Mouse (Mus musculus): Measurements from ENCODE around the gene Crip2.

Crip2 gene

GRCm38 (mm10) chr12:113184945-113185344, 44.9 kb downstream of the Crip2 start:
- DNase-seq (ENCODE audit: low spot score in 2 of 2): no peak

- DNase-seq (ENCODE audit: low spot score in 2 of 2): peak; percentile 65 to 67
Measured at GRCm38 (mm10) chr12:113185442-113186291, 45.6 kb downstream of the Crip2 start, which contains the start of gene Tmem121. Tmem121 (plus strand) TSS chr12:113185930.

DNA sequence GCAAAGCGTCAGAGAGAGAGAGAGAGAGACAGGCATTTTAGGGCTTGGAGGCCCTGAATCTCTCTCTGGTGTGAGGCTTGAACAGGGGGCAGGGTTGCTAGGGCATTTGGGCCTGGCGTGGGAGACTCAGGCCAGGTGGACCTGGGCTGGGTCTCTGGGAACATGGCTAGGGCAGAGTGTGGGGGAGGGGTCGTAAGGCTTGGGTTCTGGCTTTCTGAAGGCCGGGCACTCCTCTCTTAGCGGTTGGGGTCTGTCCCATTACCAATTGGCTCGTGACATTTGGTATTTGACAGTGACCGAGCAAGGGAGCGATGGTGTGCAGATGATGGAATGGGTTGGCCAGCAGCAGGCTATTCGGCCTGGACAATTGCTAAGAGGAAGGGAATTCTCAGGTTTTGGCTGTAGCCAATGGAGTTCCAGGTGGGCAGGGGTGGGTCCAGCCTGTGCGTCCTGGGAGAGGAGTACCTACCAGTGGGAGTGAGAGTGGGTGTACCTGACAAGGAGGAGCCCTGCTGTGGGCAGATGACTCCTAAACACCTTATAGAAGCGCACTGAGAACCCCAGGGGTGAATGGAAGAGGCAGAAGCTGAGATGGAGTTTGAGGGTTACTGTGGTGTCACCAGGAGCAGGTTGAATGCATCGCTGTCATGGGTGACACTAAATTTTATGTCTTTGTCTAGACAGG, 46.4 kb downstream of the Crip2 start:
- no peak for DNase-seq (ENCODE audit: low spot score in 2 of 2)

DNA sequence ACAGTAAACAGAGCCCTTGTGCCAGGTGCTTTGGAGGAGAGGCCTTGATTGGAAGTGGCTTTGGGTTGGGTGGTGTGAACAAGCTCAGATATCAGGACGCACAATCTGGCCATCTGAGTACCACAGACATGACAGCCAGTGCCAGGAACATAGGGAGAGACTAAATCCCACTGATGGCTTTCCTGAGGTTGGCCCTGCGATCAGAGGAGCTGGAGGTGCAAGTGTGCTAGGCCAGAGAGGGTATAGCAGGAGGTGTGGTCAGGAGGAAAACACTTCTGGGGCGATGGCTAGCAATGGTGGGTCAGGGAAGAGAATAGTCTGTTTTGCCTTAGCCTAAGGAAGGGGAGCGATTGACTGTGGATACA, 47.0 kb downstream of the Crip2 start:
- DNase-seq (ENCODE audit: low spot score in 2 of 2): no peak

DNA sequence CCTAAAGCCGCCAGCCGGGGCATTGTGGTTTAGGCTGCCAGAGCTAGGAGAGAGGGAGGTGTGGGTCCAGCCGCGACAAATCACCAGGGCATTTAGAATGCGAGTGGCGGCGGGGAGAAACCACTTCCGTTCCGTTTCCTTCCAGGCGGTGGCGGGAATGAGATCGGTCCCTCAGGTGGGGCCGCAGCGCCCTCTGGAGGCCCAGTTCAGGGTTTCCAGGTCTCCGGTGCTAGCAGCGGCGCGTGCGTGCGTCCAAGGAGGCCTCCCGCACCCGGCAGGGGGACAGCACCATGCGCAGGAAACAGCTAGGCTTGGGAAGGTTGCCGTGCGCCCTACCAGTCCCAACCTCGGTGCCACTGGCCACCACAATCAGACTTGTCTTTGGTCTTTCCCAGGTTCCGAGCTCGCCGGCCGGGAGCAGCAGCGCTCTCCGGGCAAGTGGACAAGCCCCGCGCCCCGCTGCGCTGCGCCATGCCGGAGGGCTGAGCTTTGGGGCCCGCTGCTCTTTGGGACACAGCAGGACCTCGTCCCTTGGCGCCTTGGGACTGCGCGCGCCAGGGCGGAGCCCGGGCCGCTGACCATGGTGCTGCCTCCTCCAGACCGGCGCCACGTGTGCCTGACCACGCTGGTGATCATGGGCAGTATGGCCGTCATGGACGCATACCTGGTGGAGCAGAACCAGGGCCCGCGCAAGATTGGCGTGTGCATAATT, 47.7 kb downstream of the Crip2 start:
- peak; percentile 93 to 96 for DNase-seq (ENCODE audit: low spot score in 2 of 2)

DNA sequence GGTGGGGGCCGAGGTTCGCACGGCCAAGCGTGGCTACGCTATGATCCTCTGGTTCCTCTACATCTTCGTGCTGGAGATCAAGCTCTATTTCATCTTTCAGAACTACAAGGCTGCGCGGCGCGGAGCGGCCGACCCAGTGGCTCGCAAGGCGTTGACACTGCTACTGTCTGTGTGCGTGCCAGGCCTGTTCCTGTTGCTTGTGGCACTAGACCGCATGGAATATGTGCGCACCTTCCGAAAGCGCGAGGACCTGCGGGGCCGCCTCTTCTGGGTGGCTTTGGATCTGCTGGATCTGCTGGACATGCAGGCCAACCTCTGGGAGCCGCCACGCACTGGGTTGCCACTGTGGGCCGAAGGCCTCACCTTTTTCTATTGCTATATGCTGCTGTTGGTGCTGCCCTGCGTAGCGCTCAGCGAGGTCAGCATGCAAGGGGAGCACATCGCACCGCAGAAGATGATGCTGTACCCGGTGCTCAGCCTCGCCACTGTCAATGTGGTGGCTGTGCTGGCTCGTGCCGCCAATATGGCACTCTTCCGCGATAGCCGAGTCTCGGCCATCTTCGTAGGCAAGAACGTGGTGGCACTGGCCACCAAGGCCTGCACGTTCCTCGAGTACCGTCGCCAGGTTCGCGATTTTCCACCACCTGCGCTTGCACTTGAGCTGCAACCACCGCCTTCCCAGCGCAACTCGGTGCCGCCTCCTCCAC, 48.5 kb downstream of the Crip2 start:
- peak in 1 of 2 experiments; percentile 52 for DNase-seq (ENCODE audit: low spot score in 2 of 2)

DNA sequence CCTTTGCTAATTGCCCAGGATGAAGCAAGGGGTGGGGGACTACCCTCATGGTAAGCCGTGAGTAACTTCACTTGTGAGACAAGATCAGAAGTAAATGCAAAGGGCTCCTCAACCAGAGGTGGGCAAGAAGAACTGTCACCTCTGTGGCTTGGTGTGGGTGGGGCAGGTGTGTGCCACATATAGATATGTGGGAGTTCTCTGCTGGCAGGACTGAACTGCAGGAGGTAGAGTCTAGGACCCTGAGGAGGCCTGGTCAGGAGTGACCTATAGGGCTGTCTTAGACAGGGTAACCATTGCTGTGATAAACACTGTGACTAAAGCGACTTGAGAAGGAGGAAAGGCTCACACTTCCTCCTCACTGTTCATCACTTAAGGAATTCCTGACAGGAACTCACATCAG, 53.4 kb downstream of the Crip2 start:
- DNase-seq (ENCODE audit: low spot score in 2 of 2): no peak
